Mouse (Mus musculus) erythroblast, embryonic 14.5 days (primary cell): ENCODE measurements around the gene Gtpbp3.

ENCODE experiments used
- GATA1 ChIP-seq: IDR thresholded peaks from 2 replicates; pipeline ENCODE4 v1.6.1; 2012; ENCODE audit warnings: low read length, inconsistent platforms, mixed read lengths
- TAL1 ChIP-seq: IDR thresholded peaks from 3 replicates; pipeline ENCODE4 v1.6.1; 2012; ENCODE audit warnings: low read length, inconsistent platforms, mixed read lengths

DNA sequence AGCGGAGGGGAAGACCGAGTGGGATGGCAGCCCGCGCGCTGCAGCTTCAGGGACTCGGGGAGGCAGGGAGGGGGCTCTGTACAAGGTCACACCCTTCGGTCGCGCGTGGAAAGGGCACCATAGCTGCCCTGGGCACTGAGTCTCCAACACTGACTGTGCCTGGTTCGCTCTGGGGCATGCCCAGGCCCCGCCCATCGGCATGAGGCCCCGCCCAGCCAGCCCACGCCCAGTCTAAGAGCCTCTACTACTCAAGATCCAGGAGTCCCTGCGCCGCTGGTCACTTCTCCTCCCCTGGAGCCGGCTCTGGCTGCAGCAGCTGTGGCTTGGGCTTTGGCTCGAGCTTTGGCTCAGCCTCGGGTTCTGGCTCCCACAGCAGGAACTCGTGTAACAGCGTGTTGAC is 31.0 kb upstream of the Gtpbp3 start:
- TF ChIP-seq GATA1 = no peak
- TF ChIP-seq TAL1 = no peak
